Mouse (Mus musculus) gastrocnemius, postnatal 14 days (tissue): ENCODE results near the gene Dgka. TPM values are rescaled to one million over a fixed set of nuclear protein-coding genes. Genes with fewer than 3 reads are reported as not detected.
"Not testable (repeated sequence)": the region's sequence is repeated elsewhere in the genome, so short reads cannot be mapped to it uniquely, and the experiment has no call there.

Experiments
- DNase-seq: peaks from one replicate; pipeline ENCODE4 v3.0.0; 2021; ENCODE audit warnings: mixed read lengths
- intact Hi-C: fragments of 180-260 bp; cut with DNase I; formaldehyde crosslinking; loops from one replicate; pipeline ENCODE4 v1.15.1; 2025; ENCODE audit warnings: low total_unique reads
- total RNA-seq, 2 experiments: library from RNA; stranded (reverse); gene quantifications; 2 replicates each; pipeline ENCODE4 v1.2.3; 2021

Gene Dgka
- total RNA-seq, 2 experiments from 2014 or later = 8.3 to 10.8 TPM

DNA sequence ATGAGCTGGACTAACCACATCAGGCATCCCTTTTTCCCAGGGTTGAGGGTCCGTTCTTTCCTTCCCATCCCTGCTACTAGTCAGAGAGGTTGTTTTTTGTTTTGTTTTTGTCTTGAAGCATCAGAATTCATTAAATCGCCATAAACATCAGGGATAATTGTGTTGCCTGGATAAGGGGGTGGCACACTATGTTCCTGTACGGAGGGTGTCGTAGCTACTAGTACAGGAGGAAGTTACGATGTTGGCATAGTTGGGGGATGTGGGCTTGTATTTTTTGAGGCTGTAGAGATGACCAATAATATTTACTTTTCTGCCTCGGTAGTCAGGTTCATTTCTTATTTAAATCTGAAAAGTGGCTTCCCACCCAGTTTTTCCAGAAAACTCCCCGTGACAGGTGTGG is 1.4 kb downstream of the Dgka start:
- no peak for DNase-seq
- intact Hi-C loops = loop anchor here (10.0 kb wide), 1 partner anchor 62 kb away; the partner anchor contains the start of genes Dnajc14 and Tmem198b

- intact Hi-C loops = loop anchor here (10.0 kb wide), 1 partner anchor 62 kb away; the partner anchor contains the start of genes Dnajc14 and Tmem198b
- DNase-seq = no peak
Measured at GRCm38 (mm10) chr10:128742616-128743015, 2.0 kb downstream of the Dgka start.

DNA sequence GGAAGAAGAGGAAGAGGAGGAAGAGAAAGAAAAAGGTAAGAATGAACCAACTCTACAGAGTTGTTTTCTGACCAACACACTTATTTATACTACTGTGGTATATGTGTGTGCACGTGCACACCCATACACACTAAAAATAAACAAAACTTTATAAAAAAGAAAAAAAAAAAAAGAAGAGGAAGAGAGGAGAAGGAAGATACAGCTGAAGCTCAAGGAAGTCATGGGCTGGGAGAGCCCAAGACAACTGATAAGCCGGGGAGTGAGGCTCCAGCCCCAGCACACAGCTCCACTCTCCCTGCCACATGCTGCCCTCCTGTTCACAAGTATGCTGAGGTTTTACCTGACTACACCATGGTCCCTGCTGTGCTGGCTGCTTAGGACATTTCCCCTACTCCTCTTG is 4.4 kb downstream of the Dgka start:
- intact Hi-C loops = loop anchor here (10.0 kb wide), 1 partner anchor 65 kb away; the partner anchor contains the start of genes Dnajc14 and Tmem198b
- no peak for DNase-seq

DNA sequence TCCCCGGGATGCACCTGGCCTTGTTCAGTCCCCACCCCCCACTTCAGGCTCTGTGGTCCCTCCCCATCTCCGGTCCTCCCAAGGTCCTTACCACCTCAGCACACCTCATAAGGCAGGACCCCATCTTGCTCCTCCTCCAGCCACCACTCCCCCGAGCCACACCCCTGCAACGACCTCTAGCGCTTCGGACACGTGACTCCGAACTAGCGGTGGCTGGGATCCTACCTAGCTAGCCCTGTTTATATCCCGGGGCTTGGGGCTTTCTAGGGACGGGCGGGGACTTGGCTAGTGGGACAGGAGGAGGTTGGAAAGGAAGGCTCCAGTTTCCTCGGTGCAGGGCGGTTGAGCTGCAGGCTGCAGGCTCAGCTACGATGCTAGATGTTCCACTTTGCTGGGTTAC is 7.2 kb downstream of the Dgka start:
- DNase-seq = no peak
- intact Hi-C loops = no loop called here

DNA sequence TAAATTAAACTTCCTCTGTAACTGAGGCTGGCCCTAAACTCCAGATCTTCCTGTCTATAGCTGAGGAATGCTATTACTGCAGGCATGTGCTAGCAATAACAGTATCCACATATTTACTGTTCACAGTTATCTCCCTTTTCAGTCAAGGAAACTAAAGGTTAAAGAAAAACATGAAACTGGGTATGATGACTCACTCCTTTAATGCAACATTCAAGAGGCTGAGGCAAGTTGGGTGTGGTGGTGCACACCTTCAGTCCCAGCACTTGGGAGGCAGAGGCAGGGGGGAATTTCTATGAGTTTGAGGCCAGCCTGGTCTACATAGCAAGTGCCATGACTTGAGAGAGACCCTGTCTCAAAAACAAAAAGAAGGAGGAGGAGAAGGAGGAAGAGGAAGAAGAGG is 12.7 kb downstream of the Dgka start:
- no peak for DNase-seq
- intact Hi-C loops = loop anchor here (5.0 kb wide), 1 partner anchor 160 kb away; the partner anchor contains the start of gene Gdf11

DNA sequence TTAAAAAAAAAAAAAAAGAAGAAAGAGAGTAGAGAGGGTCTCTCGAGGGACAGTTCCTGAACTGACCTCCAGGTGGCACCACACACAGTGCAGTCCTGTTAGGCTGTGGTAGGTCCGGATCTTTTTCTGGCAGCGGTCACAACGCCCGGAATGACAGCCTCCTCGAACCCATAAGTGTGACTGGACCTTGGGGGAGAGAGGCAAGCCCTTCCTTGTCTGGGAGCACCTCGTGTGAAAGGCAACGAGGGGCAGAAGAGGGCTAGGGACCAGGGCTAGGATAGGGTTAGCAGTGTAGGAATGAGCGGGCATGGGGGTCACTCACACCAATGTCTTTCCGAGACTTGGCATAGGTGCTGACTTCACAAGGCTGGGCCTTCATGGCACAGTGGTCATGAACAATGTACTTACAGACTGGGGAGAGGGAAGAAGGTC is 13.6 kb downstream of the Dgka start:
- intact Hi-C loops = loop anchor here (5.0 kb wide), 1 partner anchor 161 kb away; the partner anchor contains the start of gene Gdf11

DNA sequence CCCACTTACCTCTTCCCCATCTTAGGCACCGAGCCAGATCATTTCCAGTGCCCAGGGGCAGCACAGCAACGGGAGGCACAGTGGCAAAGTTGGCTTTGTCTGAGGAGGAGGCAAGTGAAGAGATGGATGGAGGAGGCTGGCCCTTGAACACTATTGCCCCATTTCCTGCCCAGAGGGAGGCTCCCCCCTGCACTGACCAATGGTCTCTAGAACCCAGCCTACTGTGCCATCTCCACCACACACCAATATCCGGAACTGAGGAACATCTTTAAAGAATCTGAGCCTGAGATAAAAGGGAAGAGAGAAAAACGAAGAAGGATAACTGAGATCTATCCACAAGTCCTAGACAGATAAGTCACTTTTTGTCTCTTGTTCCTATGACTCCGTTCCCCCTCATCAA is 16.6 kb downstream of the Dgka start:
- no peak for DNase-seq
- intact Hi-C loops = no loop called here

More for the DNA sequence above, 13.6 kb downstream of the Dgka start:
- DNase-seq = peak; percentile 74

GRCm38 (mm10) chr10:128725466-128725865 is 19.2 kb downstream of the Dgka start:
- DNase-seq, intact Hi-C loops: not testable (repeated sequence)

GRCm38 (mm10) chr10:128715559-128716537 is 28.8 kb downstream of the Dgka start:
- no peak for DNase-seq
- intact Hi-C loops = no loop called here

DNA sequence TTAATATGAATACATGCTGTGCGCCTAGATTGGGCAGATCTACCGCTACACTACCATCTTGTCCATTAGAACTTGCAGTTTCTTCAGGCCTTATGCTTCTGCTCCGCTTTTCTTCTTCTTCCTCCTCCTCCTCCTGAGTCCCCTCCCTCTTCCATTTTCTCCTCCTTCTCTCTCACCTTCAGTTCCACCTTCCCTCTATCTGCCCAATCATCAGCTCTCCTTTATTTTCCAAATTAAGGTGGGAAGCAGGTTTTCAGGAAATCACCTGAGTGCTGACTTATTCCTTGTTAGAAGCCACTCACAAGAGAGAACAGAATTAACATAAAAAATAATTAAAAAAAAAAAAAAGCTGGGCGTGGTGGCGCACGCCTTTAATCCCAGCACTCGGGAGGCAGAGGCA is 33.3 kb downstream of the Dgka start:
- DNase-seq, intact Hi-C loops: not testable (repeated sequence)

- intact Hi-C loops = no loop called here
- DNase-seq = no peak
Measured at GRCm38 (mm10) chr10:128705317-128705693, 39.4 kb downstream of the Dgka start.

GRCm38 (mm10) chr10:128704491-128705316 is 40.0 kb downstream of the Dgka start, which contains the start of gene Cdk2:
TSS of gene Cdk2 (minus strand) at chr10:128705031.
- intact Hi-C loops = no loop called here
- peak; percentile 94 for DNase-seq

DNA sequence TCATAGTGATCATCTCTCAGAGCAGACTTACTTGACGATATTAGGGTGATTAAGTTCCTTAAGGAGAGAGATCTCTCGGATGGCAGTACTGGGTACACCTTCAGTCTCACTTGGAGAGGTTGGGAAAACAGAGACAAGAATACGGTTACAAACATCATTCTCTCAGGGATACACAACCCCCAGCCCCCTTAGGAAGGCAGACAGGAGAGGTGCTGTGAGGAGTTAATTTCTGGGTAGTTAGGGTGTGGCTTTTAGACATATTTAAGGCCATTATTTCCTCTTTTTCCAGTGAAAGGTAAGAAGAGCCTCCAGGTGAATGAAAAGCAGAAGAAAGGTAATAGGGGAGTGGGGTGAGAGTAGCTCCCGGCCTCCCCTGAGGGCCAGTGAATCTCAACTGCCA is 40.8 kb downstream of the Dgka start, which contains the start of gene Pmel:
Gene Pmel (plus strand): TSS at position 301 of the 400 bp plus-strand sequence.
- intact Hi-C loops = no loop called here

DNA sequence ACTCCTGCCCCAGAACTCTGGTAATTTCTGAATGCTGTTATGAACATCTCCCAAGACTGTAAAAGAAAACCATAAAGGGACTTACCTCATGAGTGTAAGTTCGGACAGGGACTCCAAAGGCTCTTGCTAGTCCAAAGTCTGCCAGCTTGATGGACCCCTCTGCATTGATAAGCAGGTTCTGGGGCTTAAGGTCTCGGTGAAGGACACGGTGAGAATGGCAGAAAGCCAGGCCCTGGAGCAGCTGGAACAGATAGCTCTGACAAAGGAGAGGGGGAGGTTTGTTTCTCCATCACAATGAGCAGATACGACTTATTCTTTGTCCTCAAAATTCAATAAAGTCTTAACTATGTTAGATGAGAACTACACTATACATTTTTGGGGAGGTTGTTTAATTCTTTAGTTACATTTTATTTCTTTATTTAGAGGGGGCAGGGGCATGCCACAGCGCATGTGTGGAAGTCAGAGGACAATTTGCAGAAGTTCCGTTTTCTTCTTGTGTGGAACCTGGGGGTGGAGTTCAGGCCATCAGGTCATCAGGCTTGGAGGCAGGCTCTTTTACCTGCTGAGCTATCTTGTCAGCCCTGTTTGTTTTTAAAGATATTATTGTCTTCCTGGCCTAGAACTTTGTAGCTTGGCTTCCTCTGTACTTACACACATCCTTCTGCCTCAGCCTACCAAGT is 42.2 kb downstream of the Dgka start:
- no peak for DNase-seq

More for the DNA sequence above, 40.8 kb downstream of the Dgka start, which contains the start of gene Pmel:
- no peak for DNase-seq

DNA sequence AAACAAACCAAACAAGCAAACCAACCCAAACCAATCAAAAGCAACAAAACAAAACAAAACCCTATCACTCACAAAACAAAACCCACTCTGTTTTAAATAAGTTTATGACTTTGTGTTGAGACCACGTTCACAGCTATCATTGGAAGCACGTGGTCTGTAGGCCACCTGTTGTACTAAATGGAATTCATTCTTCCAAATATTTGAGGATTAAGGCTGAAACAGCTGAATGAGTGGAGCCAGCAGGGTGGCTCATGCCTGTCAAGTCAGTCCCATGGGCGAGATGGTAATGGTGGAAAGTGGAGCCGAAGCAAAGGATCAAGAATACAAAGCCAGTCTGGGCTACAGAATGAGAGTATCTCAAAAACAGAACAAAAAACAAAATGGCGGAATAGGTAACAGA is 43.9 kb downstream of the Dgka start:
- intact Hi-C loops = no loop called here
- no peak for DNase-seq

More for the DNA sequence above, 42.2 kb downstream of the Dgka start:
- intact Hi-C loops = no loop called here

- intact Hi-C loops = no loop called here
- DNase-seq = no peak
Measured at GRCm38 (mm10) chr10:128699611-128700010, 45.0 kb downstream of the Dgka start.

- intact Hi-C loops = no loop called here
- DNase-seq = no peak
Measured at GRCm38 (mm10) chr10:128699006-128699405, 45.6 kb downstream of the Dgka start.

DNA sequence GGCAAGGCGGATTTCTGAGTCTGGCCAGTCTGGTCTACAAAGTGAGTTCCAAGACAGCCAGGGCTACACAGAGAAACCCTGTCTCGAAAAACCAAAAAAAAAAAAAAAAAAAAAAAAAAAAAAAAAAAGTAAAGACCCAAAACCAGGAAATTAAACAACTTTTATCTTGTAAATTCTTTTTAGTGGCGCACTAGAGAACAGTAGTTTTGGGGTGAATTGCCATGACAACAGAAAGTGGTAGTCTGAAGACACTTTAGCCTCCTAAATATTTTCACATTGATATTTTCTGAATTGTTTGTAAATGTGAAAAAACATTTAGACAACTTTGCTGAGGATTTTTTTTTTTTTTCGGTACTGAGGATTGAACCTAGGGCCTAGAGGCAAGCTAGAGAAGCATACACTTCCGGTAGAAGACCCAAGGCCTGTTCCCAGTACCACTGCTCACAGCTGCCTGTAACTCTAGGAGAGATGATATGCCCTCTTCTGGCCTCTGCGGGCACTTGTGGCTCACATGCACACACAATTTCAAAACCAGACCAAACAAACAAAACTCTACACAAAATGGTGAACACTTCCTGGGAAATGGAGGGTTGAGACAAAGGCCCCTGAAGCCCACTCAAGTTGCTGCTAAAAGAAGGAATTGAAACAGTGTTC is 47.5 kb downstream of the Dgka start:
- intact Hi-C loops = no loop called here
- no peak for DNase-seq
